Mouse (Mus musculus): ENCODE results near the gene 1700012P22Rik. TPM values are rescaled to one million over a fixed set of nuclear protein-coding genes. Genes with fewer than 3 reads are reported as not detected.

The 1700012P22Rik gene
- total and polyA plus RNA-seq, 2 experiments from 2014 or later = not detected

DNA sequence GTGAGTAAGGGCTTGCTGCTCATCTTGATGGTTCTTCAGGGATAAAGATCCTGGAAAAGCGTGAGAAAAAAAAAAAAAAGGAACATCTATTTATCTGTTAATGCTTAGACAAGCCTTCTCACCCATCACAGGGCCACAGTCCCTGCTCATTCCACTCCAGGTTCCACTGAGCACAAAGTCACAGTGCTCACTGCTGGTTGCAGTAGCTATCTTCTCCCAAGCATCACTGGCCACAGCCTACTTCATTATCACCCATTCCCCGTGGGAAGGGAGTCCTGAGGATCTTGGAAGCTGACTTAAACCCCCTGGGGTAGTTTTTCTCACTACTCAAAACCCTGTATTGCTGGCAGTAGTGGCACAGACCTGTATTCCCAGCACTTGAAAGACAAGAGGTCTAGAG is 60.7 kb downstream of the 1700012P22Rik start, which contains the start of gene Pramef20:
TSS of gene Pramef20 (minus strand) at position 23 of the 400 bp plus-strand sequence.
- DNase-seq (ENCODE audit: low spot score) = no peak
- Histone ChIP-seq H3K4me3 (ENCODE audit: low read depth, low read length) (no peak within 1 kb of the TSS), H3K4me2 (ENCODE audit: low read depth, low read length) (no peak within 1 kb of the TSS), H3K4me1 (ENCODE audit: control insufficient read depth, insufficient read depth) (no peaks in the 10 kb centered on the region), H3K36me3 (replicated peaks; ENCODE audit: control insufficient read depth, insufficient read depth, low read length) (no peaks in the 10 kb centered on the region), H3K27ac (ENCODE audit: low read depth) (no peak within 1 kb of the TSS), H3K9ac (replicated peaks; ENCODE audit: low read depth, low read length) (no peak within 1 kb of the TSS), H3K27me3 (ENCODE audit: control insufficient read depth, insufficient read depth, low read length) (no peaks in the 10 kb centered on the region), H3K9me3 (replicated peaks; ENCODE audit: control insufficient read depth, low read length) (0 out of 2 replicates have a peak, but pooled peaks cover 4% of the 10 kb centered on the region)
- TF ChIP-seq CTCF (IDR thresholded peaks at IDR 0.05; ENCODE audit: low read depth) (no peak), EP300 (IDR thresholded peaks at IDR 0.05; ENCODE audit: low read depth) (no peak)
- WGBS = 29% methylated on average over 2 of the region's 2 CpGs
- no peak for ATAC-seq (ENCODE audit: insufficient read depth, low read depth)

Other genes starting within 250 kb of the 1700012P22Rik start
- not detected in 2 replicates for gene Oog2, start 248.1 kb downstream of the 1700012P22Rik start, total RNA-seq (2014; rRNA removed; ENCODE audit: low replicate concordance)
- gene Oog2, start 248.1 kb downstream of the 1700012P22Rik start, polyA plus RNA-seq (2015; fragmentation: Nextera tagmentation; extraction: Ambion mirVana) = not detected in 2 replicates
- gene C87977, start 225.5 kb downstream of the 1700012P22Rik start, total RNA-seq (2014; rRNA removed; ENCODE audit: low replicate concordance) = not detected in 2 replicates
- gene C87977, start 225.5 kb downstream of the 1700012P22Rik start, polyA plus RNA-seq (2015; fragmentation: Nextera tagmentation; extraction: Ambion mirVana) = not detected in 2 replicates
- not detected in 2 replicates for gene Pramel5, start 158.3 kb downstream of the 1700012P22Rik start, total RNA-seq (2014; rRNA removed; ENCODE audit: low replicate concordance)
- gene Pramel5, start 158.3 kb downstream of the 1700012P22Rik start, polyA plus RNA-seq (2015; fragmentation: Nextera tagmentation; extraction: Ambion mirVana) = not detected in 2 replicates
- not detected in 2 replicates for gene Gm13128, start 108.5 kb downstream of the 1700012P22Rik start, total RNA-seq (2014; rRNA removed; ENCODE audit: low replicate concordance)
- not detected in 2 replicates for gene Gm13128, start 108.5 kb downstream of the 1700012P22Rik start, polyA plus RNA-seq (2015; fragmentation: Nextera tagmentation; extraction: Ambion mirVana)
- not detected in 2 replicates for gene Gm13119, start 80.8 kb downstream of the 1700012P22Rik start, total RNA-seq (2014; rRNA removed; ENCODE audit: low replicate concordance)
- gene Gm13119, start 80.8 kb downstream of the 1700012P22Rik start, polyA plus RNA-seq (2015; fragmentation: Nextera tagmentation; extraction: Ambion mirVana) = not detected in 2 replicates
- gene Pramef20, start 60.8 kb downstream of the 1700012P22Rik start, total RNA-seq (2014; rRNA removed; ENCODE audit: low replicate concordance) = not detected in 2 replicates
- not detected in 2 replicates for gene Pramef20, start 60.8 kb downstream of the 1700012P22Rik start, polyA plus RNA-seq (2015; fragmentation: Nextera tagmentation; extraction: Ambion mirVana)
- not detected in 2 replicates for gene Pramef12, start 30.3 kb downstream of the 1700012P22Rik start, total RNA-seq (2014; rRNA removed; ENCODE audit: low replicate concordance)
- gene Pramef12, start 30.3 kb downstream of the 1700012P22Rik start, polyA plus RNA-seq (2015; fragmentation: Nextera tagmentation; extraction: Ambion mirVana) = 0.05 TPM in 1 of 2 replicates, not detected in the other
- gene Gm9944, start 14.5 kb upstream of the 1700012P22Rik start, total RNA-seq (2014; rRNA removed; ENCODE audit: low replicate concordance) = not detected in 2 replicates
- not detected in 2 replicates for gene Gm9944, start 14.5 kb upstream of the 1700012P22Rik start, polyA plus RNA-seq (2015; fragmentation: Nextera tagmentation; extraction: Ambion mirVana)
- gene Aadacl3, start 25.0 kb upstream of the 1700012P22Rik start, total RNA-seq (2014; rRNA removed; ENCODE audit: low replicate concordance) = not detected in 2 replicates
- gene Aadacl3, start 25.0 kb upstream of the 1700012P22Rik start, polyA plus RNA-seq (2015; fragmentation: Nextera tagmentation; extraction: Ambion mirVana) = not detected in 2 replicates
- gene 9430007A20Rik, start 81.0 kb upstream of the 1700012P22Rik start, total RNA-seq (2014; rRNA removed; ENCODE audit: low replicate concordance) = not detected in 2 replicates
- not detected in 2 replicates for gene 9430007A20Rik, start 81.0 kb upstream of the 1700012P22Rik start, polyA plus RNA-seq (2015; fragmentation: Nextera tagmentation; extraction: Ambion mirVana)
- not detected in 2 replicates for gene Gm13124, start 126.4 kb upstream of the 1700012P22Rik start, total RNA-seq (2014; rRNA removed; ENCODE audit: low replicate concordance)
- not detected in 2 replicates for gene Gm13124, start 126.4 kb upstream of the 1700012P22Rik start, polyA plus RNA-seq (2015; fragmentation: Nextera tagmentation; extraction: Ambion mirVana)
- gene Aadacl4, start 174.9 kb upstream of the 1700012P22Rik start, total RNA-seq (2014; rRNA removed; ENCODE audit: low replicate concordance) = not detected in 2 replicates
- not detected in 2 replicates for gene Aadacl4, start 174.9 kb upstream of the 1700012P22Rik start, polyA plus RNA-seq (2015; fragmentation: Nextera tagmentation; extraction: Ambion mirVana)
- gene Gm436, start 247.6 kb upstream of the 1700012P22Rik start, total RNA-seq (2014; rRNA removed; ENCODE audit: low replicate concordance) = not detected in 2 replicates
- not detected in 2 replicates for gene Gm436, start 247.6 kb upstream of the 1700012P22Rik start, polyA plus RNA-seq (2015; fragmentation: Nextera tagmentation; extraction: Ambion mirVana)